Mouse (Mus musculus) lung, embryonic 15.5 days (tissue): Measurements from ENCODE around the gene Cbr3. TPM values are rescaled to one million over a fixed set of nuclear protein-coding genes. Genes with fewer than 3 reads are reported as not detected.
"Not testable (repeated sequence)": the region's sequence is repeated elsewhere in the genome, so short reads cannot be mapped to it uniquely, and the experiment has no call there.

Experiments
- ATAC-seq: fragments of 200-750 bp; cut with Nextera tagmentation; 2 replicates; pipeline ENCODE4 v1.8.0; 2017; ENCODE audit warnings: moderate number of reproducible peaks, borderline replicate concordance; ENCODE audit not compliant: low FRiP score, low TSS enrichment; ENCODE audit errors: extremely low read depth
- H3K27ac ChIP-seq: fragments of 300-500 bp; sonication (generic); 2 replicates; pipeline ENCODE4 v1.5.1; 2015; ENCODE audit warnings: moderate library complexity, mild to moderate bottlenecking, inconsistent platforms
- H3K27me3 ChIP-seq: fragments of 300-500 bp; sonication (generic); 2 replicates; pipeline ENCODE4 v1.6.1; 2015; ENCODE audit warnings: inconsistent platforms
- H3K36me3 ChIP-seq: fragments of 300-500 bp; sonication (generic); 2 replicates; pipeline ENCODE4 v1.6.1; 2015; ENCODE audit warnings: inconsistent platforms
- H3K4me1 ChIP-seq: fragments of 300-500 bp; sonication (generic); 2 replicates; pipeline ENCODE4 v1.6.1; 2015; ENCODE audit warnings: inconsistent platforms
- H3K4me2 ChIP-seq: fragments of 300-500 bp; sonication (generic); 2 replicates; pipeline ENCODE4 v1.6.1; 2015; ENCODE audit warnings: inconsistent platforms, mild to moderate bottlenecking, moderate library complexity
- H3K4me3 ChIP-seq: fragments of 300-500 bp; sonication (generic); 2 replicates; pipeline ENCODE4 v1.5.1; 2015; ENCODE audit warnings: mild to moderate bottlenecking, inconsistent platforms
- H3K9ac ChIP-seq: fragments of 300-500 bp; sonication (generic); 2 replicates; pipeline ENCODE4 v1.6.1; 2015; ENCODE audit warnings: inconsistent platforms
- H3K9me3 ChIP-seq: fragments of 300-500 bp; sonication (generic); 2 replicates; pipeline ENCODE4 v1.6.1; 2016; ENCODE audit warnings: inconsistent platforms
- WGBS: fragments of 180-500 bp; shearing (Covaris S2); methylation state at CpG from one replicate; pipeline ENCODE4 v1.1.7; 2015; 5-methylcytosine and 5-hydroxymethylcytosine counted together
- polyA plus RNA-seq: library from polyadenylated mRNA; unstranded; fragments of >200 nt; fragmentation: Nextera tagmentation; extraction: Ambion mirVana; gene quantifications from 2 replicates; pipeline ENCODE4 v1.2.1, GENCODE M21; 2015

The Cbr3 gene
- 7.2 and 7.6 TPM in 2 replicates for polyA plus RNA-seq

DNA sequence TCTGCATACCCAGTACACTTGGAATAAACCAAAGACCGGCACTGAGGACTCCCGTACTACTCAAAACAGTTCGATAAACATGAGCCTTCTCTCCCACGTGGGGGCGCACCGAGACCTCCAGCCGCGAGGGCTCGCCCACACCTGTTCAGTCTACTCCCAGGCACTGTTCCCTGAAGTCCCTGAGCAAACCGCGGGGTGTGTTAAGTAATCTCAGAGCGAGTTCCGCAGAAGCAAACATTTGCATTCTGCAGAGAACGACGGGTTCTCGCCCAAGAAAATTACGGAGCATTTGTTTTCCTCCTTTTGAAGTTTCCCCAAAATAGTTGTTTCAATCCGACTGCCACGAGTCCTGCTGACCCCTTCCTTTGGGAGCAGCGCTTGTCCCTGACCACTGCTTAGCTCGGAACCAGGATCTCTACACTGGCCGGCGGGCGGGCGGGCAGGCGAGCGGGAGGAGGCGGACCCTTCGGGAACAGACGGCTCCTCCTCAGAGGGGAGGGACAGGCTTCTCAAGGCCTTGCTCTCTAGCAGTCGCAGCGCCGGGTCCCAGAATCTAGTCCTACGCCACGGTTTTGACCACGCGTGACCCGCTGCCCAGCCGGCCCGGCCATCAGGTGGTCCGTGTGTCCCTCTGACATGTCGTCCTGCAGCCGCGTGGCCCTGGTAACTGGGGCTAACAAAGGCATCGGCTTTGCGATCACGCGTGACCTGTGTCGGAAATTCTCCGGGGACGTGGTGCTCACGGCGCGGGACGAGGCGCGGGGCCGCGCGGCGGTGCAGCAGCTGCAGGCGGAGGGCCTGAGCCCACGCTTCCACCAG, at the start of gene Cbr3:
Gene Cbr3, plus strand, starts transcription at position 527 of the 819 bp plus-strand sequence.
- WGBS = under 1% methylated on average over 63 of the region's 63 CpGs
- no peak within 1 kb of the TSS for H3K27ac ChIP-seq
- peaks cover 21% of the 10 kb centered on the region for H3K4me1 ChIP-seq
- H3K36me3 ChIP-seq = no peaks in the 10 kb centered on the region
- H3K4me3 ChIP-seq = peak within 1 kb of the TSS; percentile 55
- no peaks in the 10 kb centered on the region for H3K9me3 ChIP-seq
- H3K27me3 ChIP-seq = peaks cover 41% of the 10 kb centered on the region
- H3K4me2 ChIP-seq = peak within 1 kb of the TSS; percentile 99
- H3K9ac ChIP-seq = peak within 1 kb of the TSS; percentile 56
- peak; percentile 88 for ATAC-seq

DNA sequence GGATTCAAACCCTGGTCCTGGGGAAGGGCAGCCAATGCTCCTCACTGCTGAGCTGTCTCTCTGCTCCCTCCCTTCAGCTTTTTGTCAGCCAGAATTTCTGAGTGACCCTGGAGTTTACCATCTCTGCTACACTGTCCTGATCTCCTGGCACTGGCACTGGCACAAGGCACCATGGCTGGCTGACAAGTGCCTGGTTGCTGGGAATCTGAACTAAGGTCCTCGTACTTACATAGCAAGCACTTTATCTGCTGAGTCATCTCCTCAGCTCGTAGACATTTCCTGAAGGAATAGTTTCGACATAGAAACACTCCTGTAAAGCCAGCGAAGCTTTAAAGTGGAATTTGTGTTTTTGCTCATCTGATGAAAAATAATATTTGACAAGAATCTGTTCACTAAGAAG, 39.0 kb upstream of the Cbr3 start:
- 29% methylated on average over 4 of the region's 4 CpGs for WGBS
- no peak overlapping the region for H3K4me3 ChIP-seq
- ATAC-seq = no peak
- no peak overlapping the region for H3K9ac ChIP-seq
- H3K9me3 ChIP-seq = no peaks in the 10 kb centered on the region
- no peak overlapping the region for H3K27ac ChIP-seq
- H3K4me1 ChIP-seq = no peaks in the 10 kb centered on the region
- H3K4me2 ChIP-seq = no peak overlapping the region
- no peaks in the 10 kb centered on the region for H3K27me3 ChIP-seq
- no peaks in the 10 kb centered on the region for H3K36me3 ChIP-seq

DNA sequence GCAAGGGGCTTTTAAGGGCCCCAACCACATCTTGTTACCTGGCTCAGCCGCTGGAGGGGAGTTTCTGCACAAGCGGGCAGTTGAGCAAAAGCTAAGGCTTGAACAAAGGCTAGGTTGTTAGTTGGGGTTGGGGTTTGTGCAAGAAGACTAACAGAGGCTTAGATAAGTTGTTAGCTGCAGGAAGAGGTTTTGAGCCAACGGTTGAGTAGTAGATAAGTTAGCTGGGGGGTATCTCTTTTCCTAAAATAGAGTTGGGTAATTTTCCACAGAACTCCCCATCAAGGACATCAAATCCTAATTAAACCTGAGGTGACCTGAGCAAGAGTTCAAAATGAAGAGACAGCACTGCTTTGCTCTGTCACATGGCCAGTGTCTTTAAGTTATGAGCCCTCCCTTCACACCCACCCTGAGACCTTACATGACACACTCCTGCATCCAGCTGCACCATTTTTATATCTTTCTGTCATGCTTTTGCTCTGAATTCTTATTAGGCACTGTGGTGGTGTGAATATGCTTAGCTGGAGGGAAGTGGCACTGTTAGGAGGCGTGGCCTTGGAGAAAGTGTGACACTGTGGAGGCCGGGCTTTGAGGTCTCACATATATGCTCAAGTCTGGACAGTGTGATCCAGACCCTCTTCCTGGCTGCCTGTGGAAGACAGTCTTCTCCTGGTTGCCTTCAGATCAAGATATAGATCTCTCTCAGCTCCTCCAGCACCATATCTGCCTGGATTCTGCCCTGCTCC, 34.4 kb upstream of the Cbr3 start:
- Histone ChIP-seq H3K4me3 (no peak overlapping the region), H3K4me1 (no peaks in the 10 kb centered on the region), H3K27ac (no peak overlapping the region), H3K9ac (no peak overlapping the region), H3K4me2 (no peak overlapping the region), H3K36me3 (no peaks in the 10 kb centered on the region), H3K27me3 (no peaks in the 10 kb centered on the region), H3K9me3 (no peaks in the 10 kb centered on the region)
- no peak for ATAC-seq
- WGBS = 64% methylated on average over 5 of the region's 5 CpGs

DNA sequence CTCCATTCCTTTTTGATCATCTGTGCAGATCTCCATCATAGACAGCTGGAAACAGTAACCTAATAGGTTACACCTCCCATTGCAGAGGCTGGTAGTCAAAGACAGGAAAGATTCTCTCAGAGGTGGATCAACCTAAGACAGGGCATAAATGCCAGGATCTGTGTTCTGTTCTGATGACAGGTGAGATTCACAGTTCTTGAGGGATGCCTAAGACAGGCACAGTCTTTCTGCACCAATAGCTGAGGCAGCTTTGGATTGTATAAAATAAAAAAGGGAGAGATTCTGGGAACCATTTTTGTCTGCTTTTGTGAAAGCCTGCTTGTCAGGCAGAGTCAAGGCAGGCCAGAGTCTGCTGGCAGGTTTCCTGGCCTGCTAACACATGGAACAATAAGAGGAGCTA, 15.0 kb upstream of the Cbr3 start:
- Histone ChIP-seq H3K9me3 (no peaks in the 10 kb centered on the region; the same call in 1 of the 2 replicates), H3K4me2 (no peak overlapping the region), H3K27ac (no peak overlapping the region), H3K36me3 (no peaks in the 10 kb centered on the region), H3K4me1 (no peaks in the 10 kb centered on the region), H3K9ac (no peak overlapping the region), H3K27me3 (no peaks in the 10 kb centered on the region), H3K4me3 (no peak overlapping the region)
- no peak for ATAC-seq

DNA sequence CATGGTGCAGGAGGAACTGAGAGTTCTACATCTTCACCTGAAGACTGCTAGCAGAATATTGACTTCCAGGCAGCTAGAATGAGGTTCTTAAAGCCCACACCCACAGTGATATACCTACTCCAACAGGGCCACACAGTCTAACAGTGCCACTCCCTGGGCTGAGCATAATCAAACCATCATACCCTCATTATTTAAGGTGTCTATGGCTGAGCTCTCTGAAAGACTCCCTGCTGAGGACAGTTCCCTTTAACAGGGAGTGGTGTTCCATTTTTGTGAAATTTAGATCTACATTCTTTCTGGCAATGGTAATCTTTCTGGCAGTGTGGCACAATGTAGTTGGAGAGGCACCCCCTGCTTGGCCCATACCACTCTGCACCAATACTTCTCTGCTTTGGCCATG, 13.5 kb upstream of the Cbr3 start:
- ATAC-seq = no peak
- Histone ChIP-seq H3K27ac (no peak overlapping the region), H3K4me3 (no peak overlapping the region), H3K4me2 (no peak overlapping the region), H3K9me3 (no peaks in the 10 kb centered on the region; the same call in 1 of the 2 replicates), H3K4me1 (no peaks in the 10 kb centered on the region), H3K27me3 (no peaks in the 10 kb centered on the region), H3K36me3 (no peaks in the 10 kb centered on the region), H3K9ac (no peak overlapping the region)

DNA sequence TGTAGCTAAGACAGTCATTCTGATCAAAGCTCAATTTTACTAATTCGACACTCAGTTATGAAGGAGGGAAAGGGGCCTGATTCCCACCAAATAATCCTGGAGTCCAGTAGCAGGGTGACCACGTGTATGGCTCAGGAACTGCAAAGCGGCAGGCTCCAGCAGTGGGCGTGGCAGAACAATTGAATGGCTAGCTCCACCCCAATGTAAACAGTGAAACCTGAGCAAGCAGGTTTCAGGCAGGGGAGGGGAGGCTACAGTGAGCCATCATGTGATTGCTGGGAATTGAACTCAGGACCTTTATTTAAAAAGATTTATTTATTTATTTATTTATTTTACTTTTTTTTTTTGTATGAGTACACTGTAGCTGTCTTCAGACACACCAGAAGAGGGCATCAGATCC, 12.5 kb upstream of the Cbr3 start:
- not testable (repeated sequence) for H3K9ac ChIP-seq, H3K4me2 ChIP-seq, H3K27me3 ChIP-seq, H3K9me3 ChIP-seq, H3K27ac ChIP-seq, H3K36me3 ChIP-seq, H3K4me3 ChIP-seq, ATAC-seq, H3K4me1 ChIP-seq
- WGBS = 35% methylated on average over 4 of the region's 4 CpGs

DNA sequence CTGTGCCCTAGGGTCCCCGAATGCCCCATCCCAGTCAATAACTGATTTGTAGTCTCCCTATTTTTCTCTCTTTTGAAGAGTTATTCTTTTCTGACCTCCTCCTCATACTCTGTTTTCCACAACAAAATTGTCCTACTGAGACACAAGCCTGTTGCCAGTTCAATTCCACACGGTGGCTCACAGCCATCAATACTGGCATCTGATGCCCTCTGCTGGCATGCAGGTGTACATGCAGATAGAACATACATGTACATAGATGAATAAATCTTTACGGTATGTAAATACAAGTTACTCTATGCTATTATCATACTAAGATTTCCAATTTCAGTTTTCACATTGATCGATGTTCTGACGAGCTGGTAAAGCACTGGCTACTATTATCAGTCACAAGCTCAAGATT, 12.0 kb upstream of the Cbr3 start:
- 92% methylated on average over 5 of the region's 5 CpGs for WGBS
- H3K9me3 ChIP-seq = no peaks in the 10 kb centered on the region; the same call in 1 of the 2 replicates
- ATAC-seq = no peak

DNA sequence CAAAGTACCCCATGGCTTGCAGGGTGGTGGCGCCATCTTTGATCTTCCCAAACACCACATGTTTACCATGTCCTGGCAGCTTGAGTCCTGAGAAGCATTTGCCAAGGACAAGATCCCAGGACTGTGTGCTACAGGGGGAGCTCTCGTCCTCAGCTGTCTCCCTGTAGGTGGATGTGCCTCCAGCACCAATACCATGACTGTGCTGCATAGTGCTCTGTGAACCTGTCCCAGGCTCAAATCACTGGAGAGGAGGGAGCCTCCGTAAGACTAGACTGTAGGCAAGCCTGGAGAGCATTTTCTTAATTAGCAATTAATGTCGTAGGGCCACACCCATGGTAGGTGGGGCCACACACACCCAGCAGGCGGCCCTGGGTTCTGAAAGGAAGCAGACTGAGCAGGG, 6.6 kb upstream of the Cbr3 start:
- Histone ChIP-seq H3K4me3 (no peak overlapping the region), H3K27me3 (peaks cover 7% of the 10 kb centered on the region; the same call in 1 of the 2 replicates), H3K4me1 (no peaks in the 10 kb centered on the region), H3K36me3 (no peaks in the 10 kb centered on the region), H3K27ac (no peak overlapping the region), H3K9ac (no peak overlapping the region), H3K9me3 (no peaks in the 10 kb centered on the region), H3K4me2 (no peak overlapping the region)
- no peak for ATAC-seq
- WGBS = 77% methylated on average over 5 of the region's 5 CpGs

More for the DNA sequence above, 12.0 kb upstream of the Cbr3 start:
- H3K9ac ChIP-seq = no peak overlapping the region
- H3K27ac ChIP-seq = no peak overlapping the region
- no peak overlapping the region for H3K4me2 ChIP-seq
- H3K4me3 ChIP-seq = no peak overlapping the region
- H3K27me3 ChIP-seq = no peaks in the 10 kb centered on the region
- H3K4me1 ChIP-seq = no peaks in the 10 kb centered on the region
- no peaks in the 10 kb centered on the region for H3K36me3 ChIP-seq

DNA sequence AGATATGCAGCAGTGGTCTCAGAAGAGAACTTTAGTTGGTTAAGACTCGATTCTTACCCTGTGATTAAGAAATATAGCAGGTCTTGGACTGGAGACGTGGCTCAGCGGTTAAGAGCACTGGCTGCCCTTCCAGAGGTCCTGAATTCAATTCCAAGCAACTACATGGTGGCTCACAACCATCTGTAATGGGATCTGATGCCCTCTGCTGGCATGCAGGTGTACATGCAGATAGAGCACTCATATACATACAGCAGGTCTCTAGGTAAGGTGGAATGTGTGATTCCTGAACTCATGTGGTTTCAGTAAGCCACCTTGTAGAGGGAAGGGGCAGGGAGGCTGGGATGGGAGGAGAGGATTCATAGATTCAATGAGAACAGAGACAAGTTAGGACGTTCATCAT, 4.8 kb upstream of the Cbr3 start:
- no peak overlapping the region for H3K9ac ChIP-seq
- WGBS = 70% methylated on average over 4 of the region's 4 CpGs
- no peak overlapping the region for H3K4me2 ChIP-seq
- no peaks in the 10 kb centered on the region for H3K9me3 ChIP-seq
- no peak overlapping the region for H3K27ac ChIP-seq
- peaks cover 11% of the 10 kb centered on the region for H3K4me1 ChIP-seq
- H3K36me3 ChIP-seq = no peaks in the 10 kb centered on the region
- H3K27me3 ChIP-seq = peaks cover 23% of the 10 kb centered on the region
- no peak overlapping the region for H3K4me3 ChIP-seq
- ATAC-seq = no peak

DNA sequence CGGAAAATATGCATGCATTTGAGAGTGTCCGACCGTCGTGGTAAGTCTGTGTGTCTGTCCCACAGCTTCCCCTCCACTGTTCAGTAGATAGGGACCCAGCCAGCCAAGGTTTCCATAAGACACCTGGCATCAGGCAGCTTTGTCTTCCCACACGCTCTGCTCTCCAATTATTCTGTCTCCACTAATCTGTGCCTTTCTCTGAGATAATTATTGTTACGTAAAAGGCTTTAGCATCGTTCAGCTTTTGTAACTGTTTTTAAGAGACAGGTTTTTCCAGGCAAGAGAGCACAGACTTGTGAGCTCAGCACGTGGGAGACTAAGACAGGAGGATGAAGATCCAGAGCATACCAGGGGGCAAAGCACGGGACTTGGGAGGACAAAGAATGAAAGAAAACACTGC, 3.9 kb upstream of the Cbr3 start:
- Histone ChIP-seq H3K4me3 (no peak overlapping the region), H3K27me3 (peaks cover 30% of the 10 kb centered on the region), H3K4me2 (no peak overlapping the region), H3K9me3 (no peaks in the 10 kb centered on the region), H3K27ac (no peak overlapping the region), H3K4me1 (peaks cover 19% of the 10 kb centered on the region), H3K9ac (no peak overlapping the region), H3K36me3 (no peaks in the 10 kb centered on the region)
- ATAC-seq = no peak
- 69% methylated on average over 9 of the region's 9 CpGs for WGBS

DNA sequence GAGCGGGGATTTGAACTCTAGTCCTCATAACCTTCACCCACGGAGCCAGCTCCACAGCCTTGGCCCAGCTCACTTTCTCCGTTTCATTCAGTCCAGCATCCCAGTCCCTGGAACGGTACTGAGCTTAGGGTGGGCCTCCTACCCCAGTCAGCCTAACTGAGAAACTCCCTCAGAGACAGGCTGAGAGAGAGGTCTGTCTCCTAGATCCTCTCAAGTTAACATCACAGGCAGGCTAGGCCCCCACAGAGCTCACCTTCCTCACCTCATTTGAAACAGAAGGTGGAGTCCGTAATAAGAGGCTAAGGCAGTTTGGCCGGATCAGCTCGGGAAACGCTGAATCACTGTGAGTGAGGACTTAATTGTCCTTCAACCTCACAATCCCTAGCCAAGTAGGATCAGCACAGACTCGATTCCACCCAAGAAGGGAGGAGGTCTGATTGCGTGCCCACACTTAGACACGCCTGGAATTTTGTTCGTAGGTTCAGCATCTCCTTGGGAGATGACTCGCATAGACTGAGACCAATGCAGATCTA, 793 bp upstream of the Cbr3 start:
- Histone ChIP-seq H3K9ac (no peak overlapping the region), H3K4me2 (peak overlapping the region; percentile 99), H3K4me3 (peak overlapping the region; percentile 55), H3K4me1 (peaks cover 21% of the 10 kb centered on the region), H3K27me3 (peaks cover 41% of the 10 kb centered on the region), H3K27ac (no peak overlapping the region), H3K9me3 (no peaks in the 10 kb centered on the region), H3K36me3 (no peaks in the 10 kb centered on the region)
- no peak for ATAC-seq
- WGBS = 24% methylated on average over 13 of the region's 13 CpGs
